Mouse (Mus musculus) lung, embryonic 14.5 days (tissue): ENCODE results near the gene Tert. TPM values are rescaled to one million over a fixed set of nuclear protein-coding genes. Genes with fewer than 3 reads are reported as not detected.

ENCODE experiments used
- ATAC-seq: fragments of 200-750 bp; cut with Nextera tagmentation; 2 replicates; pipeline ENCODE4 v1.8.0; 2017; ENCODE audit warnings: mild to moderate bottlenecking, moderate TSS enrichment, moderate library complexity; ENCODE audit not compliant: insufficient read depth
- DNase-seq: peaks from one replicate; pipeline ENCODE4 v3.0.0-alpha.2; 2015
- H3K27ac ChIP-seq: fragments of 300-500 bp; sonication (generic); 2 replicates; pipeline ENCODE4 v1.5.1; 2014; ENCODE audit warnings: low read depth, mild to moderate bottlenecking, moderate library complexity
- H3K27me3 ChIP-seq: fragments of 300-500 bp; sonication (generic); 2 replicates; pipeline ENCODE4 v1.6.1; 2014; ENCODE audit warnings: low read length, control low read depth; ENCODE audit not compliant: insufficient read depth
- H3K36me3 ChIP-seq: fragments of 300-500 bp; sonication (generic); 2 replicates; pipeline ENCODE4 v1.6.1; 2014; ENCODE audit warnings: control low read depth; ENCODE audit not compliant: insufficient read depth
- H3K4me1 ChIP-seq: fragments of 300-500 bp; sonication (generic); 2 replicates; pipeline ENCODE4 v1.6.1; 2014; ENCODE audit warnings: antibody characterized with exemption, control low read depth; ENCODE audit not compliant: insufficient read depth
- H3K4me2 ChIP-seq: fragments of 300-500 bp; sonication (generic); 2 replicates; pipeline ENCODE4 v1.6.1; 2014; ENCODE audit warnings: mild to moderate bottlenecking
- H3K4me3 ChIP-seq: fragments of 300-500 bp; sonication (generic); 2 replicates; pipeline ENCODE4 v1.5.1; 2014; ENCODE audit warnings: low read depth, low read length
- H3K9ac ChIP-seq: fragments of 300-500 bp; sonication (generic); 2 replicates; pipeline ENCODE4 v1.6.1; 2014
- H3K9me3 ChIP-seq: fragments of 300-500 bp; sonication (generic); 2 replicates; pipeline ENCODE4 v1.6.1; 2016; ENCODE audit warnings: low read depth, low read length, control low read depth
- CTCF ChIP-seq: IDR thresholded peaks from 2 replicates; pipeline ENCODE4 v1.5.1; 2016; ENCODE audit warnings: antibody characterized with exemption, low read depth
- whole genome bisulfite sequencing: fragments of 180-500 bp; shearing (Covaris S2); extraction: QIAGEN DNeasy Blood & Tissue Kit; methylation state at CpG from one replicate; pipeline ENCODE4 v1.1.7; 2014; 5-methylcytosine and 5-hydroxymethylcytosine counted together
- polyA plus RNA-seq: library from polyadenylated mRNA; unstranded; fragments of >200 nt; fragmentation: Nextera tagmentation; extraction: Ambion mirVana; gene quantifications from 2 replicates; pipeline ENCODE4 v1.2.1, GENCODE M21; 2014

The Tert gene
- polyA plus RNA-seq, 1 experiment from 2014 or later: 3.8 TPM

GRCm38 (mm10) chr13:73687601-73688000 lies 60.9 kb downstream of the Tert start:
- Histone ChIP-seq H3K27ac (no peak overlapping the region), H3K27me3 (no peaks in the 10 kb centered on the region), H3K4me3 (no peak overlapping the region), H3K9me3 (no peaks in the 10 kb centered on the region), H3K4me1 (no peaks in the 10 kb centered on the region), H3K9ac (no peak overlapping the region), H3K36me3 (no peaks in the 10 kb centered on the region), H3K4me2 (no peak overlapping the region)
- no peak for DNase-seq
- 62% methylated on average over 3 of the region's 3 CpGs for WGBS
- no peak for TF ChIP-seq CTCF
- no peak for ATAC-seq

- H3K36me3 ChIP-seq: no peaks in the 10 kb centered on the region
- ATAC-seq: no peak
- TF ChIP-seq CTCF: no peak
These were observed 62.2 kb downstream of the Tert start for GRCm38 (mm10) chr13:73688934-73689333.

GRCm38 (mm10) chr13:73692249-73692868 lies 65.6 kb downstream of the Tert start:
- H3K4me2 ChIP-seq: no peak overlapping the region

More at GRCm38 (mm10) chr13:73688934-73689333, 62.2 kb downstream of the Tert start:
- DNase-seq: no peak
- H3K27ac ChIP-seq: no peak overlapping the region
- no peaks in the 10 kb centered on the region for H3K9me3 ChIP-seq
- 74% methylated on average over 4 of the region's 4 CpGs for WGBS
- H3K4me3 ChIP-seq: no peak overlapping the region
- no peak overlapping the region for H3K9ac ChIP-seq
- no peaks in the 10 kb centered on the region for H3K4me1 ChIP-seq
- H3K27me3 ChIP-seq: no peaks in the 10 kb centered on the region
- H3K4me2 ChIP-seq: no peak overlapping the region

GRCm38 (mm10) chr13:73693333-73693732 lies 66.6 kb downstream of the Tert start:
- Histone ChIP-seq H3K36me3 (no peaks in the 10 kb centered on the region), H3K27me3 (no peaks in the 10 kb centered on the region), H3K27ac (no peak overlapping the region), H3K4me3 (no peak overlapping the region), H3K9ac (no peak overlapping the region), H3K9me3 (no peaks in the 10 kb centered on the region), H3K4me1 (no peaks in the 10 kb centered on the region), H3K4me2 (no peak overlapping the region)
- WGBS: 70% methylated on average over 2 of the region's 2 CpGs
- no peak for ATAC-seq
- no peak for TF ChIP-seq CTCF
- DNase-seq: no peak

More at GRCm38 (mm10) chr13:73692249-73692868, 65.6 kb downstream of the Tert start:
- Histone ChIP-seq H3K4me1 (no peaks in the 10 kb centered on the region), H3K9ac (no peak overlapping the region), H3K36me3 (no peaks in the 10 kb centered on the region), H3K27me3 (no peaks in the 10 kb centered on the region), H3K4me3 (no peak overlapping the region), H3K27ac (no peak overlapping the region), H3K9me3 (no peaks in the 10 kb centered on the region)
- DNase-seq (peak; percentile 76), ATAC-seq (peak; percentile 89)
- TF ChIP-seq CTCF: peak; percentile 79
- 23% methylated on average over 10 of the region's 10 CpGs for WGBS

- no peak overlapping the region for H3K4me2 ChIP-seq
- no peak overlapping the region for H3K9ac ChIP-seq
- H3K4me1 ChIP-seq: no peaks in the 10 kb centered on the region
- no peaks in the 10 kb centered on the region for H3K27me3 ChIP-seq
- ATAC-seq (no peak), DNase-seq (no peak)
- 73% methylated on average over 1 of the region's 1 CpGs for WGBS
- H3K9me3 ChIP-seq: no peaks in the 10 kb centered on the region
- no peak for TF ChIP-seq CTCF
- H3K36me3 ChIP-seq: no peaks in the 10 kb centered on the region
- H3K4me3 ChIP-seq: no peak overlapping the region
- H3K27ac ChIP-seq: no peak overlapping the region
These were observed 68.3 kb downstream of the Tert start for GRCm38 (mm10) chr13:73694972-73695371.

GRCm38 (mm10) chr13:73696529-73696928 lies 69.8 kb downstream of the Tert start:
- DNase-seq (no peak), ATAC-seq (no peak)
- 40% methylated on average over 3 of the region's 3 CpGs for WGBS

More at GRCm38 (mm10) chr13:73696529-73696928, 69.8 kb downstream of the Tert start:
- Histone ChIP-seq H3K4me1 (no peaks in the 10 kb centered on the region), H3K4me3 (no peak overlapping the region), H3K4me2 (no peak overlapping the region), H3K9me3 (no peaks in the 10 kb centered on the region), H3K27me3 (no peaks in the 10 kb centered on the region), H3K27ac (no peak overlapping the region), H3K9ac (no peak overlapping the region), H3K36me3 (no peaks in the 10 kb centered on the region)
- no peak for TF ChIP-seq CTCF

Other genes with a start within 250 kb of the Tert start
- gene Lpcat1, start 159.7 kb upstream of the Tert start, polyA plus RNA-seq: 81.8 and 85.3 TPM in 2 replicates
- 0.14 and 0.24 TPM in 2 replicates for gene Slc6a3, start 90.2 kb upstream of the Tert start, polyA plus RNA-seq
- gene Clptm1l, start 22.9 kb upstream of the Tert start, polyA plus RNA-seq: 124 and 128 TPM in 2 replicates
- not detected in 2 replicates for gene Slc6a18, start 51.1 kb downstream of the Tert start, polyA plus RNA-seq
- 0.08 TPM in 1 of 2 replicates, not detected in the other for gene Slc6a19, start 78.0 kb downstream of the Tert start, polyA plus RNA-seq
- gene Slc12a7, start 106.2 kb downstream of the Tert start, polyA plus RNA-seq: 17.9 and 19.7 TPM in 2 replicates
- gene Nkd2, start 220.7 kb downstream of the Tert start, polyA plus RNA-seq: 4.6 and 4.8 TPM in 2 replicates